Mouse (Mus musculus) gastrocnemius, postnatal 36 days (tissue): ENCODE data around the gene Slc16a14. TPM values are rescaled to one million over a fixed set of nuclear protein-coding genes. Genes with fewer than 3 reads are reported as not detected.

Experiments used
- DNase-seq, 2 experiments: peaks; one replicate each; pipeline ENCODE4 v3.0.0; 2022
- intact Hi-C: fragments of 180-260 bp; cut with DNase I; formaldehyde crosslinking; loops from one replicate; pipeline ENCODE4 v1.15.1; 2025
- total RNA-seq, 2 experiments: library from RNA; stranded (reverse); gene quantifications; 2 replicates each; pipeline ENCODE4 v1.2.3; 2021

Slc16a14 gene
- total RNA-seq, 2 experiments from 2014 or later = 0.07 to 0.08 TPM

DNA sequence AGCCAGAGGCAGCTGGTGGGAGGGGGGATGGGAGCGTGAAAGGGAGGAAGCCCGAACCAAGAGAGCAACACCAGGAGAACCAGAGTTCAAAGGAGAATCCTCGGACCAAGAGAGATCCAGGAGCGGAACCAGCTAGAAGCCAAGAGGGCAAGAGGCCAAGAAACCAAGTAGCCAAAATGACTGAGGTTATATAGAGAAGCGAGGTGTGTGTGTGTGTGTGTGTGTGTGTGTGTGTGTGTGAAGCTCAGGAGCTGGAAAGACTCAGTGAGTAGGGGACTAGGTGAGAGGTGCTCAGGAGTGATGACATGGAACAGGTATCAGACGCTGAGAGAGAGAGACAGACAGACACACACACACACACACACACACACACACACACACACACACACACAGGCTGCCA, 63.8 kb downstream of the Slc16a14 start:
- DNase-seq = no peak
- intact Hi-C loops = no loop called here

- intact Hi-C loops = no loop called here
Observed at GRCm38 (mm10) chr1:84869498-84869897, 65.4 kb downstream of the Slc16a14 start.

GRCm38 (mm10) chr1:84868841-84869240, 66.1 kb downstream of the Slc16a14 start:
- DNase-seq = no peak
- intact Hi-C loops = no loop called here

More at GRCm38 (mm10) chr1:84869498-84869897, 65.4 kb downstream of the Slc16a14 start:
- no peak for DNase-seq

GRCm38 (mm10) chr1:84868311-84868710, 66.6 kb downstream of the Slc16a14 start:
- DNase-seq = no peak
- intact Hi-C loops = no loop called here

DNA sequence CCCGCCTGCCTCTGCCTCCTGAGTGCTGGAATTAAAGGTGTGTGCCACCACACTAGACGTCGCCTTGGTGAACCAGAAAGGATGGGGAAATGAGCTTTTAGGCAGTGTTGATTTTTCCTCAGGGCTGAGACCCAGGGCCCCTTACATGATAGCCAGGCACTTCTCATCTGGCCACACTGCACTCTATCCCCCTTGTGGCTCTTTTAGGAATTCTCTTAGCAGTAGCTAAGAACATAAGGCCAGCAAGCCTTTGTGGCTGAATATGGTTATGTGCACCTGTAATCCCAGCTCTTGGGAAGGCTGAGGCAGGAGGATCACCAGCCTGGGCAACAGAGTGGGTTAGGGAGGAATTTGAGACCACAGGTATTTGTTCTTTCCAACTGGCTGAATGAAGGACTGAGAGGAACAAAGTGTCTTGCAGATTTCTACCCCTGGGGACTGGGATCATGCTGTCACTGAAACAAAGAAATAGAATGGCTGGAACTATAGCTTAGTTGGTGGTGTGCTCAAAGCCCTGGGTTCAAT, 68.2 kb downstream of the Slc16a14 start:
- no peak for DNase-seq
- intact Hi-C loops = no loop called here

DNA sequence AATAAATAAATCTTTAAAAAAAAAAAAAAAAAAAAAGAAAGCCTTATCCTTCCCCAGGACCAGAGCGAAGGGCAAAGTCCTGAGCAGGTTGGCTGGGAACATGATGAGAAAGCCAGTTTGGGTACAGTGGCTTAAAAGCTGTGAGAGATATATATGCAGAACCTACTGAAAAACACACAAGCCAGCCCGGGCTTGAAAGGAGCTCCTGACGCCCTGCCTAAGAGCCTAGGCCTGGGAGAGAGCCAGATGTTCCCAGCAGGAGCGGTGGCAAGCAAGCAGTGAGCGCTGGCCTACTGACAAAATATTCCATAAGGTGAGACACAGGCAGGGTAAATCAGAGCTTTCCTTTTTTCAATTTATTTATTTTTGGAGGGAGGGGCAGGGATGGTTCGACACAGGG, 68.7 kb downstream of the Slc16a14 start:
- intact Hi-C loops = no loop called here

GRCm38 (mm10) chr1:84864645-84865044, 70.3 kb downstream of the Slc16a14 start:
- intact Hi-C loops = no loop called here
- no peak for DNase-seq

More for the DNA sequence above, 68.7 kb downstream of the Slc16a14 start:
- no peak for DNase-seq

GRCm38 (mm10) chr1:84861255-84861630, 73.7 kb downstream of the Slc16a14 start:
- intact Hi-C loops = no loop called here
- no peak for DNase-seq

DNA sequence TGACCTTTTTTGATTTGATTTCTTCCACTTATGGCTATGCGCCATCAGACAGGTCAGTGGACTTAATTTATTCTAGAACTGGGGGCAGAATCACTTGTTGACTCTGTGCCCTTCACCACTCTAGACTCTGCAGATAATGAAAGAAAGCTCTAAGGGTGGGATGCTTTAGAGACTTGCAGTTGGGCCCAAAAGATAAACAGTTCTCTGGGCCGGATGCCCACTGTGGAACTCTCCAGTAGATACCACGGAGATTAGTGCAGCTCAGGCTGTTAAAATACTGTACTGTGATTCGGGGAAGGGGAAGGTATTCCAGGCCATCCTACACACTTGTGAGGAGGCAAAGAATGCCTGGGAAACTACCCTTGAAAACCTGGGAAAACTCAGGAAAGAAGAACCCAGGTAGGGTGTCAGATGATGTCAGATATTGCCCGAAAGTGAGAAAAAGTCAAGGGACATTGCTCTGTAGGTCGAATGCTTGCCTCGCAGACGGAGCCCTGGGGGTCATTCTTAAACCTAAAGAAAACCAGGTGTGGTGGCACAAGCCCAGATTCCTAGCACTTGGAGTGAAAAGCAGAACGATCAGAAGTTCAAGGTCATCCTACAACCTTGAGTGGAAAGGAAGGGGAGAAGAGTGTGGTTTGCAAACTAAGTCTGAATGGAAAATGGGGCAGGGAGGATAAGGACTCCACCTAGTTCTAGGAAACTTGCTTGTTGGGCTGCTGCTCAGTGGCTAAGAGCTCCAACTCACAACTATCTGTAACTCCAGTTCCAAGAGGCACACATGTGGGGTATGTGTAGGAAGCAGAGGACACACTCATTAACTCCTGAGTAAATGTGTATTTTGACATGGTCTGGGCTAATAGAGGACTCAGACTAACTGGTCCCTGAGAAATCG, 74.3 kb downstream of the Slc16a14 start:
- DNase-seq = no peak
- intact Hi-C loops = no loop called here

DNA sequence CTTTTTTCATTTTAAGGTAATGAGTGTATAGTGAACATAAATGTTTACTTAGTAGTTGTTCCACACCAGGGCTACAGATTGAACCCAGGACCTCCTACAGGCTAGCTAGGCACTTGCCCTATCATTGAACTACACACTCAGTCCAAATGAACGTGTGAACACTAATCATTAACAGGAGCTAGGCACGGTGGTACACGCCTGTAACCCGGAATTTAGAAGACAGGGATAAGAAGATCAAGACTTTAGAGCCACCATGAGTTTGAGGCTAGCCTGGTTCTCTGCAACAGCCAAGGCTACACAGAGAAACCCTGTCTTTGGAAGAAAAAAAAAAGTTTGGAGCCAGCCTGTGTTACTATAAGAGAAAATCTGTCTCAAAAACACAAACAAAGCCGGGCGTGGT, 75.3 kb downstream of the Slc16a14 start:
- no peak for DNase-seq
- intact Hi-C loops = no loop called here

Other genes with a start within 250 kb of the Slc16a14 start
- gene Dner, start 238.9 kb downstream of the Slc16a14 start, total RNA-seq = not detected
- gene Fbxo36, start 95.3 kb downstream of the Slc16a14 start, total RNA-seq = 1 to 10 TPM; 1.5 to 2.5 TPM
- 100 to 1,000 TPM; 162 to 172 TPM for gene Trip12, start 94.6 kb downstream of the Slc16a14 start, total RNA-seq
- gene Gm10553, start 165.0 kb upstream of the Slc16a14 start, total RNA-seq = not detected
- gene A530032D15Rik, start 174.7 kb upstream of the Slc16a14 start, total RNA-seq = not detected